Mouse (Mus musculus) MEL-GATA-1-ER (cell line): Measurements from ENCODE around the gene Ccnyl1.
"Not testable (repeated sequence)": the region's sequence is repeated elsewhere in the genome, so short reads cannot be mapped to it uniquely, and the experiment has no call there.

Source experiments
- DNase-seq: peaks from one replicate; pipeline ENCODE4 v3.0.0-alpha.2; 2012; ENCODE audit warnings: low read depth; ENCODE audit errors: extremely low read depth

Ccnyl1 gene

GRCm38 (mm10) chr1:64690213-64691013 is at the start of gene Ccnyl1:
Gene Ccnyl1, plus strand, starts transcription at chr1:64690455.
- peak; percentile 89 for DNase-seq

DNA sequence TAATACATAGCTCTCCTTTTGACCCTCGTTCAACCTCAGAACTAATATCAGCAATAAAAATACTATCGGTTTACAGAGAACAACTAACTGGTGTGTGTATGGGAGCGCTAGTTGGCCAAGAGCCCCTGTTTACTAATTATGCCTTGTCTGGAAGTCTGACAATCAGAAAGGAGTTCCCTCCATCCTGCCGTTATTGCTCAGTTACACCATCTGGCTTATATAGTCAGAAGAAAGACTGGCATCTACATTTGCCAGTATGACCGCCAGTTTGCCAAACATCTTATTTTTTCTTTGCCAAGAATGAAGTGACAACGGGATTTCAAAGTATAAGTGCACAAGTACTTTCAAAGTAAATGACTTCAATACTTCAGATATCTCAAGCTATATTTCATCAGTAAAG is 49.2 kb upstream of the Ccnyl1 start:
- no peak for DNase-seq

- not testable (repeated sequence) for DNase-seq
These were observed 47.7 kb upstream of the Ccnyl1 start for GRCm38 (mm10) chr1:64642541-64642940.

DNA sequence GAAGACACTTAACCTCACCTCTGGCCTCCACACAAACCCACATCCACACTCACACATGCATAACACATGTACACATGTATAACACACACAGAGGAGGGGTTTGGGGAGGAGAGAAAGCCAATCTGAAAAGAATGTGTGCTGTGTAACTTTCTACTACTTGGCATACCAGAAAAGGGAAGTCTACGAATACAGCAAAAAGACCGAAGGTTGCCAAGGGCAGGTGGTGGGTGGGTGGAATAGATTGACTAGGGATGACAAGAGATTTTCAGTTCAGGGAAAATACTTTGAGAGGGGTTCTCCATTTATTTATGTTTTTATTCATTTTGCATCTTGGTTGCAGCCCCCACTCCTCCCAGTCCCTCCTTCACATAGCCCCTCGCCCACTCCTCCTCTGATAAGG is 45.7 kb upstream of the Ccnyl1 start:
- peak; percentile 10 for DNase-seq

DNA sequence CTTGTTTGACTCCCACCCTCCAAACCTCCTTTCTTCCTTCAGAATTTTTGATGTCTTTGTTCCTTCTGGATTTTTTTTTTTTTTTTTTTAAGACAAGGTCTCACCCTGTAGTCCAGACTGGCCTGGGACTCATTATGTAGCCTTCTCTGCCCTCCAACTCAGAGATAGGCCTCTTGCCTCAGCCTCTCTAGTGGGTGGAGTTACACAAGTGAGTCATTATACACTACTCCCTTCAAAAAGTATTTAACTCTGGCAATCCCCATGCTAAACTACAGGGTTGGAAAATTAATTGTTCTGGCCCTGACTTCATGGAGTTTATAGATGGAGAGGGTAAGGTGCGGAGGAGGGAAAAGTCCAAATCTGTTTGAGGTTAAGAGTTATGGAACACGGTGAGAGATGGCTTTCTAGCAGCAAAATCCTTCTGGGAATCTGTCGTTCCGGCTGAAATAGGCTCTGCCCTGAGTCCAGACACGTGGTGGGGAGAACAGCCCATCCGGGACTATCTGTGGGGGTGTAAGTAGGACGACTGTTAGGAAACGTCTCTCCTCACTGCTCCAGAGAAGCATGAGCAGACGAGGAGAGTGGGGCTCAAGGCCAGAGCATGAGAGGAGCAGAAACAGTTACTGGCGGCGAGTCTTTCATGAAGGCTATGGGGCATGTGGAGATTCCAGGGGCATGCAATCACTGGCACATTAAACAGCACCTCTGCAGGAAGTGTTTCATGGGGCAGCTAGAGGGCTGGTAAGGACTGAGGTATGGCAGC is 40.7 kb upstream of the Ccnyl1 start:
- no peak for DNase-seq

DNA sequence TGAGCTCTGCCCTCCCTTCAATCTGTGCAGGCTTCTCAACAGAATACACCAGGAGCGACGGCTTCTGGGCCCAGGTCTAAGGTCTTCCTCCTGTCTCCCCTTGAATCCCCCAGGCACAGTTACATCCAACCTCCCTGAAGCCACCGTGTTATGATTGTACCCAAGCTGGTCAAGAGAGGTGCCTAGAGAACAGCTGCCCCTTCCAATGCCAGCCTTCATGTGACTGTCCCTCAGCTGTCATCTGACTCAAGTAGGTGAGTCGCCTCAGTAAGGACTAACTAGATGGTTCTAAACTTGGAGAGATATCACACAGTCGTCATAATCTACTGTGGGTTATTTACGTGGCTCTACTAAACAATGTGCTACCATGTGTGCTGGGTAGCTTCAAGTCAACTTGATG is 36.6 kb upstream of the Ccnyl1 start:
- no peak for DNase-seq

DNA sequence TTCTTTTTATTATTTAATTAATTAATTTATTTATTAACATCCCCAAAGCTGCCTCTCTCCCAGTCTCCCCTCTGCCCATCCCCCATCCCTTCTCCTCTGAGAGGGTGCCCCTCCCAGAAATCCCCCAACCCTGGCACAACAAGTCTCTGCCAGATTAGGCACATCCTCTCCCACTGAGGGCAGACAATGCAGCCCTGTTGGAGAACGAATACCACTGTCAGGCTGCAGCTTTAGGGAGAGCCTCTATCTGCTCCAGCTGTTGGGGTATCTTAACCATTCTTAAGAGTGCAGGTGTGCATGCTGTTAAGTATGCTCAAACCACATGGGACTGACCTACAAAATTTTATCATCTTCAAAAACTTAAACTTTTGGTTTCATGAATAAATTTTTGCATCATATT is 34.8 kb upstream of the Ccnyl1 start:
- DNase-seq = no peak

DNA sequence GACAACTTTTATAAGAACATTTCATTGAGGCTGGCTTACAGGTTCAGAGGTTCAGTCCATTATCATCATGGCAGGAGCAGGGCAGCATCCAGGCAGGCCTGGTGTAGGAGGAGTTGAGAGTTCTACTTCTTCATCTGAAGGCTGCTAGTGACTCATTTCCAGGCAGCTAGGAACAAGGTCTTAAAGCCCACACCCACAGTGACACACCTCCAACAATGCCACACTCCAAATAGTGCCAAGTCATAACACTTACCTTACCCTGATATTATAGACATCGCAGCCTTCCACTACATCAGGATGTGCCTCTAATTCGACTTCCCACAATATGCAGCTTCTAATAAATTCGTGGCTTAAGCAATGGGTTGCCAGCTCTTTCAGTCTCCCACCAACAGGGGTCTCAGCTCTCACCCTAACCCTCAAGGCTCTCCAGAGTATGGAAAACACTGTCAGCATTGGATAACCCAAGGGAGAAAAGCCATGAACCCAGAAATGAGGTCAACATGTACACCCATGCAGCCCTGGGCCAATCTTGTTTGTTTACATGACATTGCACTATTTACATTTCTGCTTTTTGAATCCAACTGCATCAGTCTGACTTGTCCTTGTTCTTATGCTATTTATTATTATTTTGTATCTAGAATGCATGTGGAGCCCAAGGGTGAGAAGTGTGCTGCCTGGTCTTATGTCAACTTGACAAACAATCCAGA is 33.7 kb upstream of the Ccnyl1 start:
- DNase-seq = no peak

GRCm38 (mm10) chr1:64658876-64659275 is 31.4 kb upstream of the Ccnyl1 start:
- no peak for DNase-seq

DNA sequence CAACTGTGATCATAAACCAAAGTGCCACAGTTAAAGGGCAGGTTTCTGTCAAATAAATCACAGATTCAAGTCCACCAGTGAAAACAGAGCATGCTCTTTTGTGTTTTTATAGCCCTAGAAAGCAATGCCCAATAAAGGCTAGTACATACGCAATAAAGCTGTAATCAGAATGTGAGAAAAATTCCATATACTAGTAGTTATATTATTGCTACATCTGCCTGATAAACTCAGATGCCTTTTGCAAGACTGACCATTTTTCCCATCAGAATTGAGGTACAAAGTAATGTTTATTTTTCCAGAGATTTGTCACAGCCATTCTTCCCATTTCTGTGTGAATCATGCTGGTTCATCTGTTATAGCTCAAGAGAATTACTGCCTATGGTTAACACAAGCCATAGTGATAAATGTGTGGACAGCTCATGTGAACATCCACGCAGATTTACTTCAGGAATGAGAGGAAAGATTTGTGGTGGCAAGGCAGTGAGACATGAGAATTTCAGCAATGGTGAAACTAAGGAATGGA is 23.1 kb upstream of the Ccnyl1 start:
- no peak for DNase-seq

GRCm38 (mm10) chr1:64669451-64669850 is 20.8 kb upstream of the Ccnyl1 start:
- no peak for DNase-seq

DNA sequence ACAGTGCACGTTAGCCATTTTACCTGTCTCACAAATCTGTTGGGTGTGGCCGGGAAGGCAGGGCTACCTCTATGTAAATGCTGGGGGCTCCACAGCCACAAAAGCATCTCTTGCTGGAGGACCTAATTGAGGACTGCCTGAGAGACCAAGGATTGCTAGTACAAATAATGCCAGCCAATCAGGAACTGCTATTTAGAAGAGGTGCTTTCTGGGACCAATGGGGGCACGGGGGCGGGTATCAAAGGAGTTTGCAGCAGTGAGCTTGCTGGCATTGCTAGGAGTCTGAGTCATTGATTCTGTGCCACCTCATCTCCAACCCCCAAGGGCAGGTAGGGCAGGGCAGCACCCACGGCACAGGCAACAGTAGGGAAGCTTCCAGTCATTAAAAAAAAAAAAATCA is 16.3 kb upstream of the Ccnyl1 start:
- no peak for DNase-seq

DNA sequence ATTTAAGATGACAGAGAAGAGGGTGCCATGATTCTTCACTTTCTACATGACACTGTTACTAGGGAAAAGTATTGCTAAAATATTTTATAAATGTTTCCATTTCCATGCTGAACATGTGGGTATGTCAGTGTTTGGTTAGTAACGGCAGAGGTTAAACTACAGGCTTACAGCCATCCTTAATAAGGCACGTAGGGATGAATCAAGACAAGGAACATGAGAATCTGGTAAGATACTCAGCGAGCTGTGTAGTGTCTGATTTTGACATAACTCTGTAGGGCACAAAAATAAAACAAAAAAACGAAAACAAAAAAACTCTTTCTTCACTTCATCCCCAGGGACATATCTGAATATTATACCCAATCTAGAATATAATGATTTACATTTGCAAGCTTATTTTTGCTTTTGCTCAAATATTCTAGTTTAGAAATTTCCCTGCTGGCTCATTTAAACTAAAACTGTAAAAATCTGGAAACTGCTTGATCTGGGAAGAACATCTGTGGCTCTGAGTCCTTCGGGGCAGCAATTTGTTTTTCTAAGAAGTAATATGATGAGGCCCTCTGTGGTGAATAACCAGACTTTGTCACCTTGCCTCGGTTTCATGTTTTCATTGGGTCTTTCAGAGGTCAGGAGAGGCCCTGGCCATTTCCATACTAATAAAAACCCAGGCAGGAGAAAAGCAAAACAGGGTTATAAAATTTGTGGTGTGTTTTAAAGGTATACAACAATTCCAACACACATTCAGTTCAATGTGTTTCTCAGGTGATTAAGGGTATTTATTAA is 14.0 kb upstream of the Ccnyl1 start:
- no peak for DNase-seq

DNA sequence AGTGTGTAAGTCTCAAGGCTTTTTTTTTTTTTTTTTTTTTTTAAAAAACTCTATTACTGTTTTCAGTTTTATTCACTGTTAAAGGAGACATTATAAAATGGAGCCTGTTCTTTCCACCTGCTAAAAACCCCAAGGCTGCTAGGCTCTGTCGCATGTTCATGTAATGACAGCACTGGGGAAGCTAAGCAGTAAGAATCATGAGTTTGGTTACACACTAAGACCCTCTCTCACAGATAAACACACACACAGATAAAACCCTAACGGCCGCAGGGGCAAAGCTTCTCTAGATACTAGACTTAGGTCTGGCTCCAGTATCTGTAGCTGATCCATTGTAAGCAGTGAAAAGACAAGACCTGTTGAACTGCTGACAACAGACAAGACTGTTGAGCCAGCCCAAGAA is 8.8 kb upstream of the Ccnyl1 start:
- no peak for DNase-seq

- DNase-seq = no peak
These were observed 7.2 kb upstream of the Ccnyl1 start for GRCm38 (mm10) chr1:64683039-64683438.

DNA sequence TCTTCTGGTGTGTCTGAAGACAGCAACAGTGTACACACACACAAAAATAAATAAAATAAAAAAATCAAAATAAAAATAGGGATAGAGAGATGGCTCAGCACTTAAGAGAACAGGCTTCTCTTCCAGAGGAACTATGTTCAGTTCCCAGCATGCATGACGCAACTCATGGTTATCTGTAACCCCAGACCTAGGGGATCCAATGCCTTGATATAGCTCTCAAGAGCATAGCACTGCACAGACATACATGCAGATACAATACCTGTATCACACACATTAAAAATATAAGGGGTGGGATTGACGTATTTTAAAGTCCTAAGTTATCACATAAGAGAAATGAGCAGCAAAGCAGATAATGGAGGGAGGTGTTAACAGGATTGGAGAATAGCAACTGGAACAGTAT is 5.8 kb upstream of the Ccnyl1 start:
- DNase-seq = no peak

GRCm38 (mm10) chr1:64688046-64688445 is 2.2 kb upstream of the Ccnyl1 start:
- DNase-seq = no peak

- peak; percentile 16 for DNase-seq
These were observed 568 bp upstream of the Ccnyl1 start for GRCm38 (mm10) chr1:64689561-64690212.

DNA sequence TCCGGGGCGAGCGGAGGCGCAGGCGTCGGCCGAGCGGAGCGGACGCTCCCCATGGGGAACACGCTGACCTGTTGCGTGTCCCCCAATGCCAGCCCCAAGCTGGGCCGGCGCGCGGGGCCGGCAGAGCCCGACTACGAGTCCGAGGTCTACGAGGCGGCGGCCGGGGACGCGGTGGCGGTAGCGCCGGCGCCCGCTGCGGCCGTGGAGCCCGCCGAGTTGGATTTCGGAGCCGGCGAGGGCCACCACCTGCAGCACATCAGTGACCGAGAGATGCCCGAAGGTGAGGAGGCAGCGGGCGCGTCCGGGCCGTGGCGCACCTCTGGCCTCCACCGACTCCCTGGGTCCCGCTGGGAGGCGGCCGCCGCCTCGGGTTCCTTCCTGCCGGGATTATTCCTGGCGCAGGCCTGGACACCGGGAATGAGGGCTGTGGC is 881 bp downstream of the Ccnyl1 start:
- DNase-seq = no peak

- DNase-seq = peak; percentile 20
These were observed 1.3 kb downstream of the Ccnyl1 start for GRCm38 (mm10) chr1:64691581-64691980.

DNA sequence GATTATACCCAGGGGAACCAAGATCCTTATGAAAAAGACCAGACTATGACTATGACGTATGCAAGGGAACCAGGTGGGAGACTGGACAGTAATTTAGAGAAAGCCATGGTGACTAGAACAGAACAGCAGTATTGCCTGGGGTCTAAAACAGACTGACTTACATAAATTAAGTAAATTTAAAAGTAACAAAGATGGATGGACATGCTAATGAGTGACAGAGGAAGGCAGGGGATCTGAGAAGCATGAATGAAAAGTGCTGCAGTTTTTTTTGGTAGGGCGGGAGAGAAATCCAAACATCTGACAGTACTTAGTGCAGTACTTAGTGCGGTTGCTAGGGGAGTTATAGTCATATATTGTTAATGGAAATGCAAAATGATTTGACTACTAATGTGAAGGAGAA is 4.9 kb downstream of the Ccnyl1 start:
- DNase-seq = no peak
